Mouse (Mus musculus) liver, postnatal 0 days (tissue): ENCODE data around the gene Myod1.

ENCODE experiments used
- CTCF ChIP-seq: sonication (generic); IDR thresholded peaks from 2 replicates; pipeline ENCODE4 v1.5.1; 2016; ENCODE audit warnings: antibody characterized with exemption, low read depth
- EP300 ChIP-seq: IDR thresholded peaks from 2 replicates; pipeline ENCODE4 v1.6.1; 2016; ENCODE audit warnings: antibody characterized with exemption, low read depth, mild to moderate bottlenecking

GRCm38 (mm10) chr7:46394933-46395332 is 18.7 kb downstream of the Myod1 start:
- TF ChIP-seq CTCF (no peak), EP300 (no peak)
